Mouse (Mus musculus): ENCODE data around the gene Gm20716.
"Not testable (repeated sequence)": the region's sequence is repeated elsewhere in the genome, so short reads cannot be mapped to it uniquely, and the experiment has no call there.

Gene Gm20716

GRCm38 (mm10) chr2:168191856-168192255 lies 38.3 kb downstream of the Gm20716 start:
- in situ Hi-C loops (cut with MboI; ENCODE audit: low pct_unique_long_range_greater_than_20kb in 1 of 2, low sequenced_read_pairs in 2 of 2, unreplicated experiment in 1 of 2): no loop called here

GRCm38 (mm10) chr2:168175946-168176345 lies 54.2 kb downstream of the Gm20716 start:
- in situ Hi-C loops (cut with MboI; ENCODE audit: low pct_unique_long_range_greater_than_20kb in 1 of 2, low sequenced_read_pairs in 2 of 2, unreplicated experiment in 1 of 2): no loop called here

DNA sequence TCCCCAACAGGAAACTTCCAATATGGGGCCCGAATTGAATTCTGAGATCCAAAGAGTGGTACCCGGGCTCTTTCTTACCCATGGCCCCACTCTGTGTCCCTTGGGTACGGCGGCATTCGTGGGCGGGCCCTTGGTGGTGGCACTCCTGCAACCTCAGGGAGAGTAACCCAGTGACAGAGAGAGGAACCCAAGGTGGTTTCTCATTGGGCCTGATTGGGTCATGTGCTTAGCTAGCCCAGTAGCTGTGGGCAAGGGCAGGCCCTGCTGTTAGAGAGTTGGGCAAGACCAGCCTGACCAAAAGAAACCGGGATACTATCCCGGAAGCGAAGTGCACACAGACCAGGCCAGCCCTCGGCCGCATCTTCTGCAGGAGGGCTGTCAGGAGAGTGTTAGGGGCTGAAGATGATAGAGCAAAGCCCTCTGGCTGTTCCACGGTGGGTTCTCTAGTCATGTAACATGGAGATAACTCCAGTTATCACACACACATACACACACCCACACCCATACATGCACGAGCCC lies 59.9 kb downstream of the Gm20716 start:
- in situ Hi-C loops (cut with MboI; ENCODE audit: low pct_unique_long_range_greater_than_20kb in 1 of 2, low sequenced_read_pairs in 2 of 2, unreplicated experiment in 1 of 2): no loop called here

- in situ Hi-C loops (cut with MboI; ENCODE audit: low pct_unique_long_range_greater_than_20kb in 1 of 2, low sequenced_read_pairs in 2 of 2, unreplicated experiment in 1 of 2): no loop called here
These were observed 60.4 kb downstream of the Gm20716 start for GRCm38 (mm10) chr2:168169800-168170113.

DNA sequence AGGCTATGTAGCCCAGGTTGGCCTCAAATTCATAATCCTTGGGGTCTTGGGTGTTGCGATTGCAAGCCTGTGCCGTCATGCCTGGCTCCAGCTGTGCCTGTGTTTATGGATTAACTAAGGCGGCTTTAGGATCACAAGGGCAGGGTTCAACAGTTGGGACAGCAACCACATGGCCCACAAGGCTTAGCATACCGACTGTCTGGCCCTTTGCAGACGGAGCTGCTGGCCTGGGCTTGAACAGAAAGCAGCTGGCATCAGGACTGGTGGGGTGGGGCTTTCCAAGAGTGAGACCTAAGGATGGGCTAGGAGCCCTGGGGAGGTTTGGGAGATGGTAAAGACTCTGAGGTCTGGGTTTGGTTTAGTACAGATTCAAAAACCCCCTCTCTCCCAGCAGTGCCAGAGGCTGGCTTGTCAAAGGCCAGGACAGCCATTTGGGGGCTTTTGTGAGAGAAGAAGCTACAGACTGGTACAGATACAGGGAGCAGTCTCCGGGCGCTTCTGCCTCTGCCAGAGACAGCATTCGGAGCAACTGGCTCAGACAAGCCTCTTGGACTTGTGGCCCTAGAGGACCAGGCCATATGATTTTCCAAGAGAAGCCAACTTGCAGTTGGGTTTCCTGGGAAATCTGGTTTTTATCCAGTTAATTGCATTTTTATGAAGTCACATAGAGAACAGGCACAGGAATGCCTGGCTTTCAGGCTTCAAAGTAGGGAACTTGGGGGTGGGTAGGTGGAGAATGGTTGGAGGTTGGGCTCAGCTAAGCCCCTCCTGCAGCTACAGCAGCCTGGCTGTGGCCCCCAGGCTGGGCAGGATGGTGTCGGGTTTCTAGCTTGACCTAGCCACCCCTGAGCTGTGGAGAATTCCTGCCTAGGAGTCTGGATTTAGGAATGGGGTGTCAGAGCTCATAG lies 61.0 kb downstream of the Gm20716 start:
- in situ Hi-C loops (cut with MboI; ENCODE audit: low pct_unique_long_range_greater_than_20kb in 1 of 2, low sequenced_read_pairs in 2 of 2, unreplicated experiment in 1 of 2): no loop called here

DNA sequence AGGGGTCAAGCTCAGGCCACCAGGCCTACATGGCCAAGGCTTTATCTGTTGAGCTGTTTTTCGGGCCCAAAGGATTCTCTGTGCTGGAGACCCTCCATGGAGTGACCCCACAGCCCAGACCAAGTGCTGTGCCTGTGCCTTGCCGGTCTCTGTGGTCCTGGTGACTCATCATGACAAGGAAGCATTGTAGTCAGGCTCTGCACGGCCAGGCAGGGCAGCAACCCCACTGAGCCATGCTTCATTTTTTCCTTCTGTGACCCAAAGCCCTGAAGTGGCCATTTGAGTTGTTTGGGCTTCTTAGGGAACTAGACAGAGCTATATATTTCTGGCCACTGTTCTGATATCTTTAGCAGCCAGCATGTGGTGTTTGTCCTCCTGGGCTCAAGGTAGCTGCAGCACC lies 62.4 kb downstream of the Gm20716 start:
- in situ Hi-C loops (cut with MboI; ENCODE audit: low pct_unique_long_range_greater_than_20kb in 1 of 2, low sequenced_read_pairs in 2 of 2, unreplicated experiment in 1 of 2): no loop called here

DNA sequence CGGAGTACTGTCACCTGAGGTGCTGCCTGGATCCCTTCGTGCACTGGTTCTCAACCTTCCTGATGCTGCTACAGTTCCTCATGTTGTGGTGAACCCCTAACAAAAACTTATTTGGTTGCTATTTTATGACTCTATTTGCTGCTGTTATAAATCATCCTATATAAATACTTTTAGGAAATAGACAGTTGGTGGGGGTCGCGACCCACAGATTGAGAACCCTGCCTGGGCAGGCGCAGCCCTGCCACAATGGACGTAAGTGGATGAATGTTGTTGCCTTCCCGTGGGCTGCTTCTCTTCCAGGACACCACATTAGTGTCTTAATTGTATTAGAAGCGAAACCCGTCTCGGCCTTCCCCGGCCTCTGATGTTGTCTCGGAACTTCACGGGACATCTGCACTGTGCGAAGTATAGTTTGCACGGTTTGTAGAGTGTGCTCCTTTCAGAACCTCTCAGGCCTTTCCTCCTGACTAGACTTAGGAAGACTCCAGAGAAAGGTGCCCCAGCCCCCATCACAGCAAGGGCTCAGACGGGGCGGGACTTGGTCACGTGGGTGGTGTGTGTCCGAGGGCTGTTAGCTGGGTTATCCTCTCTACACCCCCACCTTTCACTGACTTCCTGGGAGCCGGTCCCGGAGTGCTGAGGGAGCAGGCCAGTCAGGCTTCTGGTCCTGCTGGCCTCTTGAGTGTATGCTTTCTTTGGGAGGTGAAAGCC lies 63.3 kb downstream of the Gm20716 start:
- in situ Hi-C loops (cut with MboI; ENCODE audit: low pct_unique_long_range_greater_than_20kb in 1 of 2, low sequenced_read_pairs in 2 of 2, unreplicated experiment in 1 of 2): no loop called here

- in situ Hi-C loops (cut with MboI; ENCODE audit: low pct_unique_long_range_greater_than_20kb in 1 of 2, low sequenced_read_pairs in 2 of 2, unreplicated experiment in 1 of 2): no loop called here
These were observed 68.2 kb downstream of the Gm20716 start for GRCm38 (mm10) chr2:168161978-168162377.

DNA sequence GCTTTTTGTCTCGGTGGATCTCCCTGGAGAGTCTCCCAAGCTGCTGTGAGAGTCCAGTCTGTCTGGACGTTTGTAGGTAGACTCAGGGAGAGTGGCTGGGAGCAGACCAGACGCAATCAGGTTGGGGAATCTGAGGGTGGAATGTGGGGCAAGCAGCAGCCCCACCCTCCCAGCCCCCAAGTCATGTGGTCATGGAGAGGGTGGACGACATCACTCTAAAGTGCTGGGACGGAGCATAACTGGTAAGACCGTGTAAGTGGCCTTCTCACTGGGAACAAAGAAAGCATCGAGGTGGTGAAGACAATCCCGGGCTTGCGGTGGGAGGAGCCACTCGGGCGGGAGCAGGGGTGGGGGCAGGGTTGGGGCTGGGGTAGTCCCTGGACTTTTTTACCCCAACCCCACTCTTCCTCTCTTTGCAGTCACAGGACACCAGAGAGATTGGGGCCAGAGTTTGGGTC lies 68.6 kb downstream of the Gm20716 start:
- in situ Hi-C loops (cut with MboI; ENCODE audit: low pct_unique_long_range_greater_than_20kb in 1 of 2, low sequenced_read_pairs in 2 of 2, unreplicated experiment in 1 of 2): no loop called here

GRCm38 (mm10) chr2:168160370-168160930 lies 69.7 kb downstream of the Gm20716 start:
- in situ Hi-C loops (cut with MboI; ENCODE audit: low pct_unique_long_range_greater_than_20kb in 1 of 2, low sequenced_read_pairs in 2 of 2, unreplicated experiment in 1 of 2): no loop called here

- in situ Hi-C loops (cut with MboI; ENCODE audit: low pct_unique_long_range_greater_than_20kb in 1 of 2, low sequenced_read_pairs in 2 of 2, unreplicated experiment in 1 of 2): no loop called here
These were observed 71.1 kb downstream of the Gm20716 start for GRCm38 (mm10) chr2:168158911-168159711.

DNA sequence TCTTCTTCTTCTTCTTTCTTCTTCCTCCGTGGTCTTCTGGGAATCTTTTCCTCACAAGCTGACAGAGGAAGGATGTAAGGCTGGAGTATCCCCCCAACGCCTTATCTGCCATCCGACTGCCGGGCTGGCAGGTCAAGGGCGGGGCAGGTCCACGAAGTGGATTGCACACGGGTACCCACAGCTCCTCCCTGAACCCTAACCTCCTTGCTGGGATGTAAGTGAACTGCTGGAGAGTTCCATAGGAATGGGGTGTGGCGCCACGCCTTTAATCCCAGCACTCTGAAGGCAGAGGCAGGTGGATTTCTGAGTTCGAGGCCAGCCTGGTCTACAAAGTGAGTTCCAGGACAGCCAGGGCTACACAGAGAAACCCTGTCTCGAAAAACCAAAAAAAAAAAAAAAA lies 72.2 kb downstream of the Gm20716 start:
- in situ Hi-C loops (cut with MboI; ENCODE audit: low pct_unique_long_range_greater_than_20kb in 1 of 2, low sequenced_read_pairs in 2 of 2, unreplicated experiment in 1 of 2): not testable (repeated sequence)

- in situ Hi-C loops (cut with MboI; ENCODE audit: low pct_unique_long_range_greater_than_20kb in 1 of 2, low sequenced_read_pairs in 2 of 2, unreplicated experiment in 1 of 2): no loop called here
These were observed 73.8 kb downstream of the Gm20716 start for GRCm38 (mm10) chr2:168156361-168156760.

DNA sequence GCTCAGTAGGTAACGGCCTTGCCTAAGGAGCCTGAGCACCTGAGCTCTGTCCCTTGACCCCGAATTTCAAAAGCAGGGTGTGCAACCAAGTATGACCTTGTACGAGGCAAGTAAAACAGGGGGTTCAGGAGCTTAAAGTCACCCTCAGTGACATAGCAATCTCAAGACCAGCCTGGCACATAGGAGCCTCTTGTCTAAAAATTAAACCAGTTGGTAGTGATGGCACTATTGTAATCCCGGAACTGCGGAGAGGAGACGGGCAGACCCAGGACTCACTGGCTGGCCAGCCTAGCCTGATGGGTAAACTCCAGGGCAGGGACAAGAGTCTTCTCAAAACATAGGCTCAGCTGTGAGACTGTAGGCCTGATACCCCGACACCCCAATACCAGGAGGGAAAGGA lies 74.5 kb downstream of the Gm20716 start:
- in situ Hi-C loops (cut with MboI; ENCODE audit: low pct_unique_long_range_greater_than_20kb in 1 of 2, low sequenced_read_pairs in 2 of 2, unreplicated experiment in 1 of 2): no loop called here

- in situ Hi-C loops (cut with MboI; ENCODE audit: low pct_unique_long_range_greater_than_20kb in 1 of 2, low sequenced_read_pairs in 2 of 2, unreplicated experiment in 1 of 2): no loop called here
These were observed 75.9 kb downstream of the Gm20716 start for GRCm38 (mm10) chr2:168154090-168154881.

GRCm38 (mm10) chr2:168149241-168149640 lies 80.9 kb downstream of the Gm20716 start:
- in situ Hi-C loops (cut with MboI; ENCODE audit: low pct_unique_long_range_greater_than_20kb in 1 of 2, low sequenced_read_pairs in 2 of 2, unreplicated experiment in 1 of 2): no loop called here

DNA sequence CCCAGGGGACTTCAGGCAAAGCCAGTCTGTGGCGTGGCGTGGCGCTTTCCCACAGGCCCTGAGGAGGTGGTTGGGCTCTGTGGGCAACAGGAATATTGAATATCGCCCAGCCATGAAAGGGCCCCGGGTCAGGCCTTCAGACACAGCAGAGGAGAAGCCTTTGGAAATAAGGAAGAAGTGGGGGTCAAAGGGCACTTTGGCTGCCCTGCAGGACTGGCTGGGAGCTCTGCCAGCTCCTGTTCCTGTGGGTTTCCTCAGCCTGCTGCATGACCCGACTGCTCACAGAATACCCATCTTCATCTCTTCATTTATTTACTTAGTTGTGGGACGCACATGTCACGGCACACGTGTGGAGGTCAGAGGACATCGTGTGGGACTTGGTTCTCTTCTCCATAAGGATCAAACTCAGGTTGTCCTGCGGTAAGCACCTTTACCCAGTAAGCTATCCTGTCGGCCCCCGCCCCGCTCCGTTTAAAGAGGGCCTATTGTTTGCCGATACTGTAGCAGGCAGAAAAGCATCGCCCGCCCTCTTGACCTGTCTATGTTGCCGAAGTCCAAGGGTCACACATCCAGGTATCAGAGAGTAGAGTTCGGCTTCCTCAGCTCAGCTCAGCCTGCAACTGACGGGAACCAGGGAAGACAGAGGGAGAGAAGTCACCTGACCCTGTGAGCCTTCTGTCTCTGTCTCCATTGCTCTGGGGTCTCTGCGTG lies 82.3 kb downstream of the Gm20716 start:
- in situ Hi-C loops (cut with MboI; ENCODE audit: low pct_unique_long_range_greater_than_20kb in 1 of 2, low sequenced_read_pairs in 2 of 2, unreplicated experiment in 1 of 2): no loop called here
